9 mouse cellular contexts compared by ENCODE assay signal in the genomic region with DNA sequence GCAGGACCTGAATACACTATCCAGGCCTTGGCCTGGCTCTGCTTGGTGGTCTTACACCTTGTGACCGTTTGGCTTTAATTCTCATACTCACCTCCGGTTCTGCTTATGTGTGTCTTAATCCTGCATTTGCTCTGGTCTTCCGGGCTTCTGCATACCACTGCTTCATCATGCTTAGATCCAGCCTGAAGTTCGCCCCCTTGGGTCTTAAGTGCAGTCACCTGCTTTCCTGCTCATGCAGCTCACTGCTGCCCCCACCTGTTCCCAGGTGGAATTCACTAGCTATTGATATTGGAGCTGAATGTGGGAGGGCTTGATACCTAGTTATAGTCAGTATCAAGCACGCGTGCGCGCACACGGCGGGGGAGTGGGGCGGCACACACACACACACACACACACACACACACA. TPM values are rescaled to one million over a fixed set of nuclear protein-coding genes. Genes with fewer than 3 reads are reported as not detected.
DNase-seq lines count a peak whose midpoint lies in the region; ATAC-seq lines count a peak whose summit lies in the region.
"Had no signal": no experiment of that assay in that cellular context is flagged by ENCODE, and none has a peak within 500 bp of the region (broad histone marks: within the 10 kb centered on the region; RNA-seq: fewer than 3 reads in every experiment).

No protein-coding gene starts in this region.

- DNase-seq in WW6 (ENCODE audit: low read depth, low spot score), result peak; percentile 72
- DNase-seq in cerebellum, adult 9-11 months, result peak; percentile 79
- peak; percentile 75 to 77 for DNase-seq in frontal cortex, postnatal 14 days (ENCODE audit: low spot score in 2 of 2)
- peak; percentile 78 to 80 for DNase-seq in left cerebral cortex, adult 18-20 months (ENCODE audit: low spot score in 2 of 2)
- peak; percentile 89 for DNase-seq in right cerebral cortex, adult 2 months (ENCODE audit: low spot score in 2 of 2)

- H3K27me3 ChIP-seq in hindbrain, embryonic 16.5 days (replicated peaks; ENCODE audit: control insufficient read depth, insufficient read depth, low read length), result no peaks in the 10 kb centered on the region
- H3K27me3 ChIP-seq: limb, embryonic 15.5 days had no signal

- no peaks in the 10 kb centered on the region for H3K36me3 ChIP-seq in hindbrain, embryonic 16.5 days (ENCODE audit: control insufficient read depth, insufficient read depth, low read length)
- H3K36me3 ChIP-seq: limb, embryonic 15.5 days had no signal

- H3K4me3 ChIP-seq in hindbrain, embryonic 16.5 days (ENCODE audit: low read length), result no peak overlapping the region
- H3K4me3 ChIP-seq: limb, embryonic 15.5 days had no signal

- WGBS in hindbrain, embryonic 16.5 days, result 25% methylated on average over 11 of the region's 11 CpGs

- ATAC-seq in hindbrain, embryonic 16.5 days, result peak; percentile 80
- ATAC-seq in megakaryocyte, adult 5-6 weeks (ENCODE audit: poor library complexity, severe bottlenecking), result peak; percentile 57; the same call in 1 of the 2 replicates
- ATAC-seq in erythroblast, adult 5-6 weeks (replicated peaks; ENCODE audit: low FRiP score, poor library complexity, severe bottlenecking), result no peak

- H3K9ac ChIP-seq in hindbrain, embryonic 16.5 days (ENCODE audit: low read depth, low read length), result no peak overlapping the region
- H3K9ac ChIP-seq: limb, embryonic 15.5 days had no signal

- no peaks in the 10 kb centered on the region for H3K4me1 ChIP-seq in hindbrain, embryonic 16.5 days (ENCODE audit: control insufficient read depth, insufficient read depth, low read depth, low read length)
- H3K4me1 ChIP-seq: limb, embryonic 15.5 days had no signal

- no peaks in the 10 kb centered on the region for H3K9me3 ChIP-seq in hindbrain, embryonic 16.5 days (ENCODE audit: control insufficient read depth, low read length)
- H3K9me3 ChIP-seq: limb, embryonic 15.5 days had no signal

- no peak overlapping the region for H3K27ac ChIP-seq in hindbrain, embryonic 16.5 days (ENCODE audit: low read depth, low read length)
- H3K27ac ChIP-seq: limb, embryonic 15.5 days had no signal

- peak overlapping the region; percentile 41 for H3K4me2 ChIP-seq in hindbrain, embryonic 16.5 days (ENCODE audit: low read length)
- H3K4me2 ChIP-seq: limb, embryonic 15.5 days had no signal

RNA-seq across cellular contexts. Expression of a gene that starts 13.9 kb away (rescaled TPM):
- 3.3 and 3.9 TPM in 2 replicates for polyA plus RNA-seq in hindbrain, embryonic 16.5 days (2015; fragmentation: Nextera tagmentation; extraction: Ambion mirVana)
- 1 to 10 TPM; 1.9 to 2.2 TPM for total RNA-seq in left cerebral cortex, adult 18-20 months (2021)
- total RNA-seq in megakaryocyte, adult 5-6 weeks (2015), result not detected in 2 replicates
- 0.15 and 0.45 TPM in 2 replicates for total RNA-seq in megakaryocyte, adult 5-6 weeks (2017)
- not detected in 2 replicates for total RNA-seq in erythroblast, adult 5-6 weeks (2015; ENCODE audit: low replicate concordance)
- not detected in 2 replicates for total RNA-seq in erythroblast, adult 5-6 weeks (2017; ENCODE audit: low replicate concordance)

RNA-seq across cellular contexts. Expression of a gene that starts 18.9 kb away (rescaled TPM):
- 3,305 and 3,556 TPM in 2 replicates for polyA plus RNA-seq in hindbrain, embryonic 16.5 days (2015; fragmentation: Nextera tagmentation; extraction: Ambion mirVana)
- total RNA-seq in left cerebral cortex, adult 18-20 months (2021), result 1,000 to 10,000 TPM; 1,342 to 1,442 TPM
- 4.2 and 8.9 TPM in 2 replicates for total RNA-seq in megakaryocyte, adult 5-6 weeks (2015)
- 2.1 and 2.5 TPM in 2 replicates for total RNA-seq in megakaryocyte, adult 5-6 weeks (2017)
- 0.63 TPM in 1 of 2 replicates, not detected in the other for total RNA-seq in erythroblast, adult 5-6 weeks (2015; ENCODE audit: low replicate concordance)
- total RNA-seq in erythroblast, adult 5-6 weeks (2017; ENCODE audit: low replicate concordance), result not detected in 2 replicates

Comparison
In these comparisons a context has a peak if more than half of its experiments do, and no peak if none do; other contexts are left out.
1. RNA of a gene that starts 18.9 kb away (total RNA-seq): 1,342 to 1,442 TPM in left cerebral cortex, adult 18-20 months; 2.1 to 8.9 TPM in megakaryocyte, adult 5-6 weeks and 0.63 TPM in erythroblast, adult 5-6 weeks; every median in the first group is over 100 times any median in the second.
2. Peak in every context shown above with its lines, with median percentiles within 50 percentile points of each other: DNase-seq.